Mouse (Mus musculus) midbrain, embryonic 11.5 days (tissue): ENCODE data around the gene Spred2. TPM values are rescaled to one million over a fixed set of nuclear protein-coding genes. Genes with fewer than 3 reads are reported as not detected.

Source experiments
- ATAC-seq: fragments of 200-750 bp; cut with Nextera tagmentation; 2 replicates; pipeline ENCODE4 v1.8.0; 2017; ENCODE audit warnings: moderate TSS enrichment, moderate library complexity; ENCODE audit not compliant: low FRiP score
- DNase-seq: peaks from one replicate; pipeline ENCODE4 v3.0.0; 2015; ENCODE audit warnings: low spot score; ENCODE audit errors: missing footprints
- H3K27ac ChIP-seq: fragments of 300-500 bp; sonication (generic); 2 replicates; pipeline ENCODE4 v1.5.1; 2014; ENCODE audit warnings: low read depth, low read length
- H3K27me3 ChIP-seq: fragments of 300-500 bp; sonication (generic); 2 replicates; pipeline ENCODE4 v1.6.1; 2014; ENCODE audit warnings: mild to moderate bottlenecking, low read length, moderate library complexity, mixed read lengths; ENCODE audit not compliant: control insufficient read depth, insufficient read depth
- H3K36me3 ChIP-seq: fragments of 300-500 bp; sonication (generic); 2 replicates; pipeline ENCODE4 v1.6.1; 2014; ENCODE audit warnings: mild to moderate bottlenecking, low read length, moderate library complexity, mixed read lengths; ENCODE audit not compliant: control insufficient read depth, insufficient read depth
- H3K4me1 ChIP-seq: fragments of 300-500 bp; sonication (generic); 2 replicates; pipeline ENCODE4 v1.6.1; 2014; ENCODE audit warnings: low read length; ENCODE audit not compliant: control insufficient read depth, insufficient read depth
- H3K4me2 ChIP-seq: fragments of 300-500 bp; sonication (generic); 2 replicates; pipeline ENCODE4 v1.6.1; 2014; ENCODE audit warnings: mild to moderate bottlenecking, moderate library complexity
- H3K4me3 ChIP-seq: fragments of 300-500 bp; sonication (generic); 2 replicates; pipeline ENCODE4 v1.5.1; 2014; ENCODE audit warnings: low read depth, low read length
- H3K9ac ChIP-seq: fragments of 300-500 bp; sonication (generic); 2 replicates; pipeline ENCODE4 v1.6.1; 2014; ENCODE audit warnings: low read length
- H3K9me3 ChIP-seq: fragments of 300-500 bp; sonication (generic); 2 replicates; pipeline ENCODE4 v1.6.1; 2016; ENCODE audit warnings: low read length; ENCODE audit not compliant: control insufficient read depth
- WGBS: fragments of 180-500 bp; shearing (Covaris S2); extraction: QIAGEN DNeasy Blood & Tissue Kit; methylation state at CpG from one replicate; pipeline ENCODE4 v1.1.7; 2014; 5-methylcytosine and 5-hydroxymethylcytosine counted together
- polyA plus RNA-seq: library from polyadenylated mRNA; unstranded; fragments of >200 nt; fragmentation: Nextera tagmentation; extraction: Ambion mirVana; gene quantifications from 2 replicates; pipeline ENCODE4 v1.2.1, GENCODE M21; 2014

Gene Spred2
- polyA plus RNA-seq: 4.7 and 5.7 TPM in 2 replicates

- Histone ChIP-seq H3K27ac (peak within 1 kb of the TSS; percentile 84), H3K4me2 (peak within 1 kb of the TSS; percentile 57), H3K9me3 (no peaks in the 10 kb centered on the region), H3K4me1 (peaks cover 13% of the 10 kb centered on the region), H3K4me3 (peak within 1 kb of the TSS; percentile 67), H3K9ac (peak within 1 kb of the TSS; percentile 81), H3K27me3 (no peaks in the 10 kb centered on the region), H3K36me3 (no peaks in the 10 kb centered on the region)
- ATAC-seq (peak; percentile 54), DNase-seq (peak; percentile 98)
- WGBS: under 1% methylated on average over 57 of the region's 57 CpGs
Observed at GRCm38 (mm10) chr11:19923888-19924756, at the start of gene Spred2. Spred2 (plus strand) TSS chr11:19924375.

GRCm38 (mm10) chr11:19875551-19875950, 48.6 kb upstream of the Spred2 start:
- Histone ChIP-seq H3K27me3 (no peaks in the 10 kb centered on the region), H3K27ac (no peak overlapping the region), H3K4me1 (0 out of 2 replicates have a peak, but pooled peaks cover 2% of the 10 kb centered on the region), H3K9ac (no peak overlapping the region), H3K36me3 (no peaks in the 10 kb centered on the region), H3K4me2 (no peak overlapping the region), H3K9me3 (no peaks in the 10 kb centered on the region), H3K4me3 (no peak overlapping the region)
- WGBS: 58% methylated on average over 12 of the region's 12 CpGs
- DNase-seq (no peak), ATAC-seq (no peak)

- H3K4me3 ChIP-seq: no peak overlapping the region
- ATAC-seq (no peak), DNase-seq (no peak)
- H3K27ac ChIP-seq: no peak overlapping the region
- H3K4me1 ChIP-seq: 0 out of 2 replicates have a peak, but pooled peaks cover 2% of the 10 kb centered on the region
- no peak overlapping the region for H3K4me2 ChIP-seq
- 68% methylated on average over 5 of the region's 5 CpGs for WGBS
- H3K9ac ChIP-seq: no peak overlapping the region
- no peaks in the 10 kb centered on the region for H3K9me3 ChIP-seq
- no peaks in the 10 kb centered on the region for H3K36me3 ChIP-seq
- H3K27me3 ChIP-seq: no peaks in the 10 kb centered on the region
Observed at GRCm38 (mm10) chr11:19875964-19876363, 48.2 kb upstream of the Spred2 start.

- Histone ChIP-seq H3K27ac (no peak overlapping the region), H3K4me1 (0 out of 2 replicates have a peak, but pooled peaks cover 2% of the 10 kb centered on the region), H3K36me3 (no peaks in the 10 kb centered on the region), H3K27me3 (no peaks in the 10 kb centered on the region), H3K4me3 (no peak overlapping the region), H3K9ac (no peak overlapping the region), H3K4me2 (no peak overlapping the region), H3K9me3 (no peaks in the 10 kb centered on the region)
- ATAC-seq (no peak), DNase-seq (no peak)
- WGBS: 57% methylated on average over 4 of the region's 4 CpGs
Observed at GRCm38 (mm10) chr11:19877239-19877915, 46.8 kb upstream of the Spred2 start.

- Histone ChIP-seq H3K36me3 (no peaks in the 10 kb centered on the region), H3K27me3 (no peaks in the 10 kb centered on the region), H3K4me1 (no peaks in the 10 kb centered on the region), H3K4me2 (no peak overlapping the region), H3K9me3 (no peaks in the 10 kb centered on the region), H3K9ac (no peak overlapping the region), H3K4me3 (no peak overlapping the region), H3K27ac (no peak overlapping the region)
- no peak for ATAC-seq
- DNase-seq: no peak
- WGBS: 83% methylated on average over 2 of the region's 2 CpGs
Observed at GRCm38 (mm10) chr11:19881342-19881741, 42.8 kb upstream of the Spred2 start.

- Histone ChIP-seq H3K27ac (no peak overlapping the region), H3K4me3 (no peak overlapping the region), H3K4me1 (no peaks in the 10 kb centered on the region), H3K36me3 (no peaks in the 10 kb centered on the region), H3K9me3 (no peaks in the 10 kb centered on the region), H3K9ac (no peak overlapping the region), H3K27me3 (no peaks in the 10 kb centered on the region), H3K4me2 (no peak overlapping the region)
- ATAC-seq: no peak
- 67% methylated on average over 6 of the region's 6 CpGs for WGBS
- DNase-seq: no peak
Observed at GRCm38 (mm10) chr11:19890700-19891406, 33.3 kb upstream of the Spred2 start.

GRCm38 (mm10) chr11:19893233-19893632, 30.9 kb upstream of the Spred2 start:
- Histone ChIP-seq H3K9ac (no peak overlapping the region), H3K4me3 (no peak overlapping the region), H3K27ac (no peak overlapping the region), H3K36me3 (no peaks in the 10 kb centered on the region), H3K27me3 (no peaks in the 10 kb centered on the region), H3K4me2 (no peak overlapping the region), H3K4me1 (no peaks in the 10 kb centered on the region), H3K9me3 (no peaks in the 10 kb centered on the region)
- 84% methylated on average over 3 of the region's 3 CpGs for WGBS
- no peak for ATAC-seq
- no peak for DNase-seq

GRCm38 (mm10) chr11:19899621-19900020, 24.6 kb upstream of the Spred2 start:
- no peaks in the 10 kb centered on the region for H3K9me3 ChIP-seq
- whole genome bisulfite sequencing: 88% methylated on average over 5 of the region's 5 CpGs

More at GRCm38 (mm10) chr11:19899621-19900020, 24.6 kb upstream of the Spred2 start:
- no peaks in the 10 kb centered on the region for H3K36me3 ChIP-seq
- H3K4me2 ChIP-seq: no peak overlapping the region
- H3K4me1 ChIP-seq: no peaks in the 10 kb centered on the region
- ATAC-seq (no peak), DNase-seq (peak; percentile 17)
- H3K27ac ChIP-seq: no peak overlapping the region
- no peaks in the 10 kb centered on the region for H3K27me3 ChIP-seq
- no peak overlapping the region for H3K9ac ChIP-seq
- H3K4me3 ChIP-seq: no peak overlapping the region
